Mouse (Mus musculus): ENCODE data around the gene Mcm5. TPM values are rescaled to one million over a fixed set of nuclear protein-coding genes. Genes with fewer than 3 reads are reported as not detected.

The Mcm5 gene
- polyA plus RNA-seq, 1 experiment from 2014 or later: 29.4 TPM

GRCm38 (mm10) chr8:75150911-75151610, 41.7 kb downstream of the Mcm5 start:
- no peak for DNase-seq (ENCODE audit: low spot score)
- no peak for TF ChIP-seq EP300 (optimal IDR thresholded peaks at IDR 0.05)
- no peak for TF ChIP-seq CTCF (IDR thresholded peaks at IDR 0.05; ENCODE audit: low read depth)

GRCm38 (mm10) chr8:75151743-75152142, 42.4 kb downstream of the Mcm5 start:
- Histone ChIP-seq H3K4me1 (replicated peaks; ENCODE audit: control insufficient read depth, insufficient read depth) (no peaks in the 10 kb centered on the region; the same call in 1 of the 2 replicates), H3K27ac (replicated peaks) (no peak overlapping the region), H3K4me3 (ENCODE audit: low read depth, low read length) (no peak overlapping the region), H3K27me3 (ENCODE audit: control insufficient read depth, insufficient read depth, low read length) (no peaks in the 10 kb centered on the region), H3K4me2 (replicated peaks; ENCODE audit: low read depth) (no peak overlapping the region), H3K9ac (ENCODE audit: low read length) (no peak overlapping the region), H3K9me3 (ENCODE audit: control insufficient read depth, low read length) (no peaks in the 10 kb centered on the region), H3K36me3 (ENCODE audit: control insufficient read depth, insufficient read depth, low read length) (no peaks in the 10 kb centered on the region)
- DNase-seq (ENCODE audit: low spot score) (no peak), ATAC-seq (ENCODE audit: low FRiP score, low TSS enrichment) (no peak)
- 76% methylated on average over 4 of the region's 4 CpGs for WGBS
- no peak for TF ChIP-seq EP300 (optimal IDR thresholded peaks at IDR 0.05)
- TF ChIP-seq CTCF (IDR thresholded peaks at IDR 0.05; ENCODE audit: low read depth): no peak

More at GRCm38 (mm10) chr8:75150911-75151610, 41.7 kb downstream of the Mcm5 start:
- H3K27ac ChIP-seq (replicated peaks): no peak overlapping the region
- 76% methylated on average over 5 of the region's 5 CpGs for WGBS
- H3K9me3 ChIP-seq (ENCODE audit: control insufficient read depth, low read length): no peaks in the 10 kb centered on the region
- no peak overlapping the region for H3K4me3 ChIP-seq (ENCODE audit: low read depth, low read length)
- no peaks in the 10 kb centered on the region for H3K36me3 ChIP-seq (ENCODE audit: control insufficient read depth, insufficient read depth, low read length)
- H3K4me2 ChIP-seq (replicated peaks; ENCODE audit: low read depth): no peak overlapping the region
- H3K4me1 ChIP-seq (replicated peaks; ENCODE audit: control insufficient read depth, insufficient read depth): no peaks in the 10 kb centered on the region; the same call in 1 of the 2 replicates
- ATAC-seq (ENCODE audit: low FRiP score, low TSS enrichment): no peak
- H3K9ac ChIP-seq (ENCODE audit: low read length): no peak overlapping the region
- H3K27me3 ChIP-seq (ENCODE audit: control insufficient read depth, insufficient read depth, low read length): no peaks in the 10 kb centered on the region

GRCm38 (mm10) chr8:75152505-75153082, 43.2 kb downstream of the Mcm5 start:
- WGBS: 61% methylated on average over 2 of the region's 2 CpGs
- no peak for ATAC-seq (ENCODE audit: low FRiP score, low TSS enrichment)
- no peak for TF ChIP-seq EP300 (optimal IDR thresholded peaks at IDR 0.05)
- no peak for TF ChIP-seq CTCF (IDR thresholded peaks at IDR 0.05; ENCODE audit: low read depth)

GRCm38 (mm10) chr8:75154855-75155478, 45.6 kb downstream of the Mcm5 start:
- no peaks in the 10 kb centered on the region for H3K27me3 ChIP-seq (ENCODE audit: control insufficient read depth, insufficient read depth, low read length)
- no peak overlapping the region for H3K4me2 ChIP-seq (replicated peaks; ENCODE audit: low read depth)
- WGBS: 21% methylated on average over 5 of the region's 5 CpGs
- TF ChIP-seq EP300 (optimal IDR thresholded peaks at IDR 0.05) (no peak), CTCF (IDR thresholded peaks at IDR 0.05; ENCODE audit: low read depth) (no peak)
- H3K9ac ChIP-seq (ENCODE audit: low read length): no peak overlapping the region
- H3K36me3 ChIP-seq (ENCODE audit: control insufficient read depth, insufficient read depth, low read length): no peaks in the 10 kb centered on the region
- no peak overlapping the region for H3K27ac ChIP-seq (replicated peaks)
- ATAC-seq (ENCODE audit: low FRiP score, low TSS enrichment) (peak; percentile 29; the same call in 1 of the 2 replicates), DNase-seq (ENCODE audit: low spot score) (no peak)
- no peaks in the 10 kb centered on the region for H3K9me3 ChIP-seq (ENCODE audit: control insufficient read depth, low read length)
- H3K4me1 ChIP-seq (replicated peaks; ENCODE audit: control insufficient read depth, insufficient read depth): no peaks in the 10 kb centered on the region; the same call in 1 of the 2 replicates
- H3K4me3 ChIP-seq (ENCODE audit: low read depth, low read length): no peak overlapping the region

More at GRCm38 (mm10) chr8:75152505-75153082, 43.2 kb downstream of the Mcm5 start:
- Histone ChIP-seq H3K4me2 (replicated peaks; ENCODE audit: low read depth) (no peak overlapping the region), H3K9ac (ENCODE audit: low read length) (no peak overlapping the region), H3K36me3 (ENCODE audit: control insufficient read depth, insufficient read depth, low read length) (no peaks in the 10 kb centered on the region), H3K27me3 (ENCODE audit: control insufficient read depth, insufficient read depth, low read length) (no peaks in the 10 kb centered on the region), H3K9me3 (ENCODE audit: control insufficient read depth, low read length) (no peaks in the 10 kb centered on the region), H3K4me3 (ENCODE audit: low read depth, low read length) (no peak overlapping the region), H3K4me1 (replicated peaks; ENCODE audit: control insufficient read depth, insufficient read depth) (no peaks in the 10 kb centered on the region; the same call in 1 of the 2 replicates), H3K27ac (replicated peaks) (no peak overlapping the region)
- DNase-seq (ENCODE audit: low spot score): no peak

- Histone ChIP-seq H3K4me1 (replicated peaks; ENCODE audit: control insufficient read depth, insufficient read depth) (no peaks in the 10 kb centered on the region; the same call in 1 of the 2 replicates), H3K4me2 (replicated peaks; ENCODE audit: low read depth) (no peak overlapping the region), H3K9ac (ENCODE audit: low read length) (no peak overlapping the region), H3K4me3 (ENCODE audit: low read depth, low read length) (no peak overlapping the region), H3K27me3 (ENCODE audit: control insufficient read depth, insufficient read depth, low read length) (no peaks in the 10 kb centered on the region), H3K36me3 (ENCODE audit: control insufficient read depth, insufficient read depth, low read length) (no peaks in the 10 kb centered on the region), H3K9me3 (ENCODE audit: control insufficient read depth, low read length) (no peaks in the 10 kb centered on the region), H3K27ac (replicated peaks) (no peak overlapping the region)
- no peak for DNase-seq (ENCODE audit: low spot score)
- ATAC-seq (ENCODE audit: low FRiP score, low TSS enrichment): 0 out of 2 replicates have a peak, but pooled peaks have one; percentile 8
- TF ChIP-seq CTCF (IDR thresholded peaks at IDR 0.05; ENCODE audit: low read depth): no peak
- no peak for TF ChIP-seq EP300 (optimal IDR thresholded peaks at IDR 0.05)
- 32% methylated on average over 2 of the region's 2 CpGs for WGBS
These were observed 46.5 kb downstream of the Mcm5 start for GRCm38 (mm10) chr8:75155740-75156322.
